Mouse (Mus musculus): ENCODE results near the gene Glrx5.

GRCm38 (mm10) chr12:105054041-105054440 is 21.6 kb downstream of the Glrx5 start:
- TF ChIP-seq POLR2A (IDR thresholded peaks at IDR 0.05; ENCODE audit: borderline replicate concordance, low read depth, low read length) (no peak), CTCF (IDR thresholded peaks at IDR 0.05; ENCODE audit: low read depth, low read length) (no peak)
